Mouse (Mus musculus): ENCODE results near the gene Phpt1. TPM values are rescaled to one million over a fixed set of nuclear protein-coding genes. Genes with fewer than 3 reads are reported as not detected.
"Not testable (repeated sequence)": the region's sequence is repeated elsewhere in the genome, so short reads cannot be mapped to it uniquely, and the experiment has no call there.

Gene Phpt1
- total RNA-seq, 2 experiments from 2014 or later, result 64.1 to 67.4 TPM

- intact Hi-C loops (cut with DNase I), result no loop called here
Measured at GRCm38 (mm10) chr2:25561946-25562345, 13.1 kb downstream of the Phpt1 start.

DNA sequence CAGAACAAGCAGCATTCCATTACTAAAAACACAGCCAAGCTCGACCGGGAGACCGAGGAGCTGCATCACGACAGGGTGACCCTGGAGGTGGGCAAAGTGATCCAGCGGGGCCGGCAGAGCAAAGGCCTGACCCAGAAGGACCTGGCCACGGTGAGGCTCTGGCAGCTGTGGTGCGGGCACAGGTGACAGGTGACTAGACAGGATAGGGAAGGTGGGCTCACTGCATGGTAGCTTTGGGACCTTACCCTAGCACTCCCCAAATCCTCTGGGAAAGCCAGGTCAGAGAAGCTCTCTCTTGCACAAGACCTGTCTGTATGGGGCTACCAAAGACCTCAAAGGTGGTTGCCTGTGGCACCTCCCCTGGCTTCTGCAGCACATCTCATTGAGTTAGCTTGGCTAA, 14.5 kb downstream of the Phpt1 start:
- intact Hi-C loops (cut with DNase I), result no loop called here
- no peak for DNase-seq

More at GRCm38 (mm10) chr2:25561946-25562345, 13.1 kb downstream of the Phpt1 start:
- no peak for DNase-seq

DNA sequence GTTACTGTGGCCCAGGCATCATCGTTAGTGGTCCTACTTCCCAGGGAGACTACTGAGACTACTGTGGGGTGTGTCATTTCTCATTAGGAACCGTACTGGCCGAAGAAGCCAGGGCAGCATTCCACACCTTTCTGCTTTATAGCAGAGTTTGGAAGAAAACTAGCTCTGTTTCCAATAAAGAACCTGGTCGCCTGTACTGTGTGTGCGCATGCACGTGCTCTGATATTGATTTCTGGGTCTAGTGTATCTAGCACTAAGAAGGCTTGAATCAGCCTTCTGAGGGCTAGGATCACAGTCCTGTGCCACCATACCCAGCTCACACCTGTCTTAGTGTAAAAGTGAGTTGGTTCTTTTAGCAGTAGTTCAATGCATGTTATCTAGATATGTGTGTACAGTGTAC, 16.2 kb downstream of the Phpt1 start:
- no peak for DNase-seq
- intact Hi-C loops (cut with DNase I), result no loop called here

DNA sequence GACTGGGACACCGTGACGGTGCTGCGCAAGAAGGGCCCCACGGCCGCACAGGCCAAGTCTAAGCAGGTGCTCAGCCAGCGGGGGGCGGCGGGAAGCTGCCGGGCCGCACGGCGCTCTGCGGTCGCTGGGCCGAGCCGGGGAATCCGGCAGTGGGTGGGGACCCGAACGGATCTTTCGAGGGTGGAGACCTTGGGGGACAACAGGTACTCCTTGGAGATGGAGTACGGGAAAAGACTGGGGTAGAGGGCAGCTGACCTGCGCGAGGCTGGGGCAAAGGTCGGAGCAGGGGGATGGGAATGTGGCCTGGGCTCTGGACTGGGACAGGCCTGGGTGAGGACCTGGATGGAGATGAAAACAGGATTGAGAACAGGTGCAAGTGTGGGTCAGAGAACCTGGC, 17.1 kb downstream of the Phpt1 start:
- intact Hi-C loops (cut with DNase I), result no loop called here
- DNase-seq, result no peak

- peak; percentile 94 to 96 for DNase-seq
- intact Hi-C loops (cut with DNase I), result no loop called here
Measured at GRCm38 (mm10) chr2:25557221-25557963, 17.6 kb downstream of the Phpt1 start, which contains the start of gene Edf1. Gene Edf1, plus strand, starts transcription at chr2:25557847.

DNA sequence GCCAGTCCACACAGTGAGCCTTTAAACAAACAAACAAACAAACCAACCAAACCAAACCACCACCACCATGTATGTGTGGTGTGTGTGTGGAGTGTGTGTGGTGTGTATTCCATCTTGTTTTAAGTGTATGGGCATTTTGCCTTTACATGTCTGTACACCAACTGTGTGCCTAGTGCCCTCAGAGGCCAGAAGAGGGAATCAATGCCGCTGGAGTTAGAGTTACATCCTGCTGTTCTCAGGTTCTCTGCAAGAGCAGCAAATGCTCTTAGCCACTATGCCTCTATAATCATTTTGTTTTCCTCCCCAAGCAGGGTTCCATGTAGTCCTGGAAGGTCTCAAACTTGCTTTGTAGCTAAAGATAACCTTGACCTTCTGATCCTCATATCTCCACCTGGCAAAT, 18.7 kb downstream of the Phpt1 start:
- intact Hi-C loops (cut with DNase I), result no loop called here
- no peak for DNase-seq

- intact Hi-C loops (cut with DNase I), result not testable (repeated sequence)
Measured at GRCm38 (mm10) chr2:25555479-25555878, 19.5 kb downstream of the Phpt1 start.

DNA sequence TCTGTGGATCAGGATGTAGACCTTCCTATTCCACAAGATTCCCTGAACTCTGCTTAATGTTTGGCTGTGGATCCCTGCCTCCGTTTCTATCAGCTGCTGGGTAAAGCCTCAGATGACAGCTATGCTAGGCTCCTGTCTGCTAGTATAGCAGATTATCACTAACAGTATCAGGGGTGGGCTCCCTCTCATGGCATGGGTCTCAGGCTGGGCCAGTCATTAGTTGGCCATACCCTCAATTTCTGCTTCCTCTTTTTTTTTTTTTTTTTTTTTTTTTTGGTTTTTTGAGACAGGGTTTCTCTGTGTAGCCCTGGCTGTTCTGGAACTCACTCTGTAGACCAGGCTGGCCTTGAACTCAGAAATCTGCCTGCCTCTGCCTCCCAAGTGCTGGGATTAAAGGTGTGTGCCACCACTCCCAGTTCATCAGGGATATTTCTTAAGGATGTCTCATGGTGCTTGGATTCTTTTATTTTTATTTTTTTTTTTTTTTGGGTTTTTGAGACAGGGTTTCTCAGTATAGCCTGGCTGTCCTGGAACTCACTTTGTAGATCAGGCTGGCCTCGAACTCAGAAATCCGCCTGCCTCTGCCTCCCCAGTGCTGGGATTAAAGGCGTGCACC, 21.7 kb downstream of the Phpt1 start:
- intact Hi-C loops (cut with DNase I), result not testable (repeated sequence)

More at GRCm38 (mm10) chr2:25555479-25555878, 19.5 kb downstream of the Phpt1 start:
- not testable (repeated sequence) for DNase-seq

DNA sequence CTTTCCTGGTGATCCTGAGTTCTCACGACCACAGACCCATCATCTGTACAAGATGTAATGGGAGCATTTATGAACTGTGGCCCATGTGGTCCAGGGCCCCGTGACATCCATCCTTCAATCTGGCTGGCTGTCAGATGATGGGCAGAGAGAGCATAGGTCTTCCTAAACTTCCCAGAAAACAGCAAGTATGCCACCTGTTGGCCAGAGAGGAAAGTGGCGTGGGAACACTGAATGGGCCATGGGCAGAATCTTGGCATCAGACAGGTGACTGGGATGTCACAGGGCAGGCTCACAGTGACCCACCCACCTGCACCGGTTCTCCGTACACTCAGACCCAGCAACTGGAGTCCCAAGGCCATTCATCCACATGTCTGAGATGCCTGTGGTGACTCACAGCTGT, 23.8 kb downstream of the Phpt1 start:
- intact Hi-C loops (cut with DNase I), result loop anchor here (1.0 to 2.0 kb wide), 2 partner anchors 41 to 128 kb away; partner anchors contain the start of gene Fut7

More for the DNA sequence above, 21.7 kb downstream of the Phpt1 start:
- DNase-seq, result not testable (repeated sequence)

GRCm38 (mm10) chr2:25549021-25549991, 25.7 kb downstream of the Phpt1 start:
- intact Hi-C loops (cut with DNase I), result no loop called here
- DNase-seq, result no peak

More for the DNA sequence above, 23.8 kb downstream of the Phpt1 start:
- peak; percentile 39 to 57 for DNase-seq

DNA sequence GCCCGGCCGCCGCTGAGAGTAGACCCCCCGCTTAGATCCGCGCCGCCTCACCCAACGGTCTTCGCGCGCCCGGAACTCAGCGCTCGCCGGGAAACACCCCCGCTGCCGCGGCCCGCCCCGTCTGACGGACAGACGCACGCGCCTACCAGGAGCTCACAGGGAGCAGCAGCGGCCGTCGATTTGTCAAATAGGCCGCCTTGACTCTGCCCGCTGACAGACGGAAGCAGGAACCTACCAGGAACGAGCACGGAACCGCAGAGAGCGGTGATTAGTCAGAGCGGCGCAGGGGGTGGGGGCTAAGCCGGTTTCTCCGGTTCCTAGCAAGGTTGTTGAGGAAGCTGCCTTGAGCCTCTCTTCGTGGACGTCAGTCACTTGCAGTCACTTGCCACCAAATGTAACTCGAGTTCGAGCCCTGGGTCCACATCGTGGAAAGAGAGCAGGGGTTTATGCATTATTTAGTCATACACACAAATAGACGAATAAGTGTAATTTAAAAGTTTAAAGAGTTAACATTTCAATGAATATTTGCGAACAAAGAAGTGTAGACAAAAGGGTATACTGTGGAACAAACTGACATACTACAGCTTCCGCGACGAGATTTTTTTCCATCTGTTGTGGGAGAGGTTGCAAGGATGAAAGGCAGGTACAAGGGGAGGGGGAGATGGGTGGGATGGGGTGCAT, 28.1 kb downstream of the Phpt1 start, which contains the start of gene Traf2:
Traf2 (minus strand) TSS at position 130 of the 681 bp plus-strand sequence.
- intact Hi-C loops (cut with DNase I), result no loop called here

GRCm38 (mm10) chr2:25545996-25546810, 28.8 kb downstream of the Phpt1 start:
- intact Hi-C loops (cut with DNase I), result no loop called here
- DNase-seq, result no peak

More for the DNA sequence above, 28.1 kb downstream of the Phpt1 start, which contains the start of gene Traf2:
- DNase-seq, result peak; percentile 97 to 99

GRCm38 (mm10) chr2:25541644-25542367, 33.2 kb downstream of the Phpt1 start:
- intact Hi-C loops (cut with DNase I), result no loop called here
- no peak for DNase-seq

- intact Hi-C loops (cut with DNase I), result no loop called here
- DNase-seq, result no peak
Measured at GRCm38 (mm10) chr2:25540541-25540948, 34.5 kb downstream of the Phpt1 start.

DNA sequence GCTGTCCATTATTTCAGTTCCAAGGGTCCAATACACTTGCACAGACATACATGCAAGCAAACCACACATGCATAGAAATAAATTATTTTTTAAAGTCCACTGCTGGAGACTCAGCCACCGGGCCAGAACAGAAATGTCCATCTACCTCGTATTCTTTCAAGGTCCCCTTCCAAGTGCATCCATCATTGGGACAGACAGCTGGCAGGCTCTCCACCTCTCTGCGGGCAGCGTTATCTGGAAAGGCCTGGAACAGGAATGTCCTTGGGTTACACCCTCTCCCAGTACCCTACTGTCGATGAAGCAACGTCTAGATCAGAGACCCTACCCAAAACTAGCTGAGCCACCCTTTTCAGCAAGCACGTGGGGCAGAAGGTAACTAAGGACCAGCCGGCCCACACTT, 38.5 kb downstream of the Phpt1 start:
- DNase-seq, result no peak
- intact Hi-C loops (cut with DNase I), result no loop called here

DNA sequence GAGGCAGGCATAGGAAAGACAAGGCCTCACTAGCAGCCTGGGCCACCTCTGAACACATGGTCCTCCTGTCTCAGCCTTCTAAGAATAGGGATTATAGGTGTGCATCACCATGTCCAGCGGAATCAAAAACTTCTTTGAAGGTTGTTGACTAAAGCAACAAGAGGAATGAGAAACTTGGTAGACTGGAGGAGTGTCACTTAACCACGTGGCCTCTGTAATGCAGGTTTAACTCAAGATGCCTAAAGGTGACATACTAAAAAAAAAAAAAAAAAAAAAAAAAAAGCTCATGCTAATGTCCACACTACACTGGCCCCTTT, 40.2 kb downstream of the Phpt1 start:
- intact Hi-C loops (cut with DNase I), result no loop called here
- no peak for DNase-seq

- DNase-seq, result peak; percentile 81 to 83
- intact Hi-C loops (cut with DNase I), result no loop called here
Measured at GRCm38 (mm10) chr2:25534178-25534865, 40.7 kb downstream of the Phpt1 start.

GRCm38 (mm10) chr2:25533707-25534106, 41.3 kb downstream of the Phpt1 start:
- DNase-seq, result no peak
- intact Hi-C loops (cut with DNase I), result no loop called here
